Mouse (Mus musculus) heart, adult 10 weeks (tissue): ENCODE results near the gene Slbp. TPM values are rescaled to one million over a fixed set of nuclear protein-coding genes. Genes with fewer than 3 reads are reported as not detected.

Source experiments
- polyA plus RNA-seq: library from polyadenylated mRNA; stranded (reverse); fragments of 350-450 nt; fragmentation: Illumina TruSeq; extraction: RNeasy Lipid Tissue Mini Kit (QIAGEN cat#74804); gene quantifications from one replicate; pipeline ENCODE4 v1.2.3, GENCODE M21; 2014; ENCODE audit warnings: low read depth, low replicate concordance

The Slbp gene
- polyA plus RNA-seq = 18.6 TPM

GRCm38 (mm10) chr5:33651921-33652782, at the start of gene Slbp:
Slbp (minus strand) TSS chr5:33652574.

DNA sequence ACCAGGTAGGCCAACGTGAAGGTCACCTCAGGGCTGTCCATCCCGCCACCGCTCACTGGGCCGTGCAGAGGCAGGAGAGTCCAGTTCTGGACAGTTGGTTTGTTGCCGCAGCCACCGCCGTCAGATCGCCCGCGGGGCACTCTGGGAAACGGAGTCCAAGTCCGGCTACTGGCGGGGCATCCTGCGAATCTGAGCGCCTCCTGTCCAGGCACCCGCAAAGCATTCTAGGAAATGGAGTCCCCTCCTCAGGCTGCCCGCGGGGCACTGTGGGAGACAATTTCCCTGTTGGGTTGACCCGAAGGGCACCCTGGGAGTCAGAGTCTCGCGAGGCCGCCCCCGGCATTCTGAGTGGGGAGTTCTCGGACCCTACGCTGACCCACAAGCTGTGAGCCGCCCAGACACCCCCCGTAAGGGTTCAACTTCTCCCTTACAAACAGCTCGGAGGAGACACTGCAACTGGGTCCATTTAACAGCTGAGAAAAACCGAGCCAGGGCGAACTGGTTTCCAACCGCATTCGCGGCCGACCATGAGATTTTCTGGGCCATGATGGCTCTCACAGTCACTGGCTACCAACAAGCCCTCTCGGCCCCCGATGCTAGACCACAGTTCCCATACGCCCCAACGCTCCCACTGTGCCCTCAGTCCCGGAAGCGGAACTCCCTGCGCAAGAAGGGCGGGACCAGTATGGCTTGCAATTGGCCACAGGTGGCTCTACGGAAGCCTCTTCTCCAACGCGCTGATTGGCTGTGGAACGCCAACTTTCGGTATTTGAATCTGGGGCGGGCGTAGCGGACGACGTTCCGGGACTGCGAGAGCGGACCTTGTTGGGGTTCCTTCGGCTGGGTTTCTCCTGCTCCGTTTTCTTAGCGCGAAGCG, 5.7 kb upstream of the Slbp start, which contains the start of the genes Tacc3 and Tmem129:
TSS of gene Tacc3 (plus strand) at position 342 of the 877 bp plus-strand sequence.
TSS of gene Tmem129 (minus strand) at position 630 of the 877 bp plus-strand sequence.

DNA sequence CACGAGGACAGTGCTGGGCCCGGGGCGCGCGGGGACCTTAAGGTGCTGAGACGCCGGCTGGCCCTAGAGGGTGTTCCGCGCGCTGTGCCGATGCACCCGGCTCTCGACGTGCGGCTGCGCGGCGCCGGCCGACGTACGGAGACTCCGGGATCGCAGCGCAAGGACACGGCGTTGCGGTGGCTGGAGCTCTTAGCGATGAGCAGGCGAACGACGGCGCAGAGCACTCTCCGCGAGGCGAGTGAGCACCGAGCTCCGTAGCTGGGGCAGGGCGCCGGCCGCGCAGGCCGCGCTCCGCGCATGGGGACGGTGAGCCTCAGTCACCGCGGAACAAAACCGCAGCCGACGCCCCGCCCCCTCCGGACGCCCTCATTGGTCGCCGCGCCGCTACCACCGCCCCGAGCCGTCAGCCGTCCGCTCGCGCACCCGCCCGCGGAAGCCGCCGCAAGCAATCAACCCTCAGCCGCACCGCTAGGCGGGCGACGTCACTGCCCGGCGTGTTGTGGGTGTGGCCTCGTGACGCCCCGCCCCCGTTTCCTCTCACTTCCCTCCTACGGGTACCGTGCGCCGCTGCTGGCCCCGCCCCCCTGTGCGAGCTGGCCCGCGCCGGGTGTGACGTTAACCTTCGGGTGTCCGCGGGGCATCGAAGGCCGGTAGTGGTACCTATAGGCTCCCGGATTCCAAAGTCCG, 22.9 kb downstream of the Slbp start, which contains the start of the genes Fam53a and Gm9903:
TSS of gene Fam53a (minus strand) at position 335 of the 687 bp plus-strand sequence.
TSS of gene Gm9903 (plus strand) at position 625 of the 687 bp plus-strand sequence.

Other genes with a start within 250 kb of the Slbp start
- not detected for gene Nkx1-1, start 218.6 kb downstream of the Slbp start, polyA plus RNA-seq
- 29.1 TPM for gene Fam53a, start 22.9 kb downstream of the Slbp start, polyA plus RNA-seq
- 1.5 TPM for gene Gm9903, start 22.6 kb downstream of the Slbp start, polyA plus RNA-seq
- gene Tacc3, start 5.6 kb upstream of the Slbp start, polyA plus RNA-seq = 2.5 TPM
- gene Tmem129, start 5.8 kb upstream of the Slbp start, polyA plus RNA-seq = 27.0 TPM
- gene Fgfr3, start 69.1 kb upstream of the Slbp start, polyA plus RNA-seq = 7.5 TPM
- gene Letm1, start 130.2 kb upstream of the Slbp start, polyA plus RNA-seq = 73.0 TPM
- 10.8 TPM for gene Nsd2, start 168.2 kb upstream of the Slbp start, polyA plus RNA-seq